In genomic region chr15:82967947-82968346, GRCm38 (mm10) we compare ENCODE assay signal across 9 mouse cellular contexts. TPM values are rescaled to one million over a fixed set of nuclear protein-coding genes. Genes with fewer than 3 reads are reported as not detected.
A peak's percentile ranks its signal among the peaks of the same experiment; 100 is the strongest.
DNase-seq lines count a peak whose midpoint lies in the region; ATAC-seq and TF ChIP-seq lines count a peak whose summit lies in the region.
"Had no signal": no experiment of that assay in that cellular context is flagged by ENCODE, and none has a peak within 500 bp of the region (broad histone marks: within the 10 kb centered on the region; RNA-seq: fewer than 3 reads in every experiment).

No protein-coding gene starts in this region.

- peak overlapping the region; percentile 63 for H3K4me2 ChIP-seq in heart, embryonic 11.5 days
- peak overlapping the region; percentile 44 for H3K4me2 ChIP-seq in forebrain, embryonic 14.5 days (ENCODE audit: low read length)
- H3K4me2 ChIP-seq in limb, embryonic 14.5 days (replicated peaks; ENCODE audit: low read depth, low read length, severe bottlenecking) = peak overlapping the region; percentile 42

- H3K4me1 ChIP-seq in heart, embryonic 11.5 days (ENCODE audit: control insufficient read depth, insufficient read depth, low read length) = peaks cover 24% of the 10 kb centered on the region
- peaks cover 44% of the 10 kb centered on the region for H3K4me1 ChIP-seq in E14TG2a.4 (replicated peaks; ENCODE audit: low read depth, low read length)
- H3K4me1 ChIP-seq in forebrain, embryonic 14.5 days (ENCODE audit: control insufficient read depth, insufficient read depth, low read length) = peaks cover 27% of the 10 kb centered on the region
- H3K4me1 ChIP-seq in limb, embryonic 14.5 days (ENCODE audit: control insufficient read depth, insufficient read depth, low read length) = peaks cover 32% of the 10 kb centered on the region

- intact Hi-C loops in left cerebral cortex, postnatal 10 days (cut with DNase I) = no loop called here

- DNase-seq in heart, adult 11 months = no peak
- no peak for DNase-seq in forebrain, embryonic 14.5 days (ENCODE audit: low spot score)
- DNase-seq in limb, embryonic 14.5 days (ENCODE audit: low spot score) = no peak
- DNase-seq in adrenal gland, postnatal 10 days = no peak
- no peak for DNase-seq in ovary, postnatal 14 days (ENCODE audit: low spot score)
- no peak for DNase-seq in left cerebral cortex, postnatal 10 days (ENCODE audit: extremely low spot score in 1 of 2, low spot score in 2 of 2)

- peak overlapping the region; percentile 28; the same call in 1 of the 2 replicates for H3K4me3 ChIP-seq in heart, embryonic 11.5 days (ENCODE audit: low read depth, low read length)
- peak overlapping the region; percentile 70 for H3K4me3 ChIP-seq in E14TG2a.4 (replicated peaks; ENCODE audit: low read length)
- no peak overlapping the region for H3K4me3 ChIP-seq in forebrain, embryonic 14.5 days (ENCODE audit: low read depth, low read length)
- H3K4me3 ChIP-seq in limb, embryonic 14.5 days (replicated peaks; ENCODE audit: low read length) = peak overlapping the region; percentile 23; the same call in 1 of the 2 replicates

- peaks cover 21% of the 10 kb centered on the region for H3K27me3 ChIP-seq in heart, embryonic 11.5 days (ENCODE audit: control insufficient read depth, insufficient read depth, low read length)
- peaks cover 53% of the 10 kb centered on the region for H3K27me3 ChIP-seq in E14TG2a.4 (ENCODE audit: insufficient read depth, low read length)
- H3K27me3 ChIP-seq in forebrain, embryonic 14.5 days (replicated peaks; ENCODE audit: control insufficient read depth, insufficient read depth, low read length) = peaks cover 3% of the 10 kb centered on the region; the same call in 1 of the 2 replicates
- H3K27me3 ChIP-seq in limb, embryonic 14.5 days (ENCODE audit: control insufficient read depth, insufficient read depth, low read length) = no peaks in the 10 kb centered on the region

- TF ChIP-seq CTCF in E14TG2a.4 (conservative IDR thresholded peaks at IDR 0.05; ENCODE audit: low read length) = no peak

- no peak for ATAC-seq in heart, embryonic 11.5 days (replicated peaks; ENCODE audit: insufficient number of reproducible peaks, low FRiP score, low TSS enrichment)
- no peak for ATAC-seq in forebrain, embryonic 14.5 days
- ATAC-seq in limb, embryonic 14.5 days (ENCODE audit: low FRiP score, low read depth) = no peak

- TF ChIP-seq POLR2A in limb, embryonic 14.5 days (IDR thresholded peaks at IDR 0.05; ENCODE audit: borderline replicate concordance, extremely low read depth, insufficient read depth, insufficient read length) = no peak

- no peaks in the 10 kb centered on the region for H3K36me3 ChIP-seq in heart, embryonic 11.5 days (ENCODE audit: control insufficient read depth, insufficient read depth, low read length)
- no peaks in the 10 kb centered on the region for H3K36me3 ChIP-seq in E14TG2a.4 (ENCODE audit: insufficient read depth, low read length)
- no peaks in the 10 kb centered on the region for H3K36me3 ChIP-seq in forebrain, embryonic 14.5 days (ENCODE audit: control insufficient read depth, insufficient read depth, low read length)
- H3K36me3 ChIP-seq in limb, embryonic 14.5 days (ENCODE audit: control insufficient read depth, insufficient read depth, low read length) = no peaks in the 10 kb centered on the region

- peak overlapping the region; percentile 65; the same call in 1 of the 2 replicates for H3K9ac ChIP-seq in heart, embryonic 11.5 days (ENCODE audit: low read depth, low read length)
- H3K9ac ChIP-seq in forebrain, embryonic 14.5 days (ENCODE audit: low read length) = peak overlapping the region; percentile 35; the same call in 1 of the 2 replicates
- H3K9ac ChIP-seq in limb, embryonic 14.5 days (ENCODE audit: low read depth, low read length, severe bottlenecking) = peak overlapping the region; percentile 12; the same call in 1 of the 2 replicates
- H3K9ac ChIP-seq: liver, embryonic 14.5 days had no signal

- 27% methylated on average over 6 of the region's 6 CpGs for WGBS in heart, embryonic 11.5 days (ENCODE audit: insufficient replicate concordance)
- 29% methylated on average over 6 of the region's 6 CpGs for WGBS in forebrain, embryonic 14.5 days
- WGBS in limb, embryonic 14.5 days = 4% methylated on average over 6 of the region's 6 CpGs

- no peaks in the 10 kb centered on the region for H3K9me3 ChIP-seq in heart, embryonic 11.5 days (replicated peaks; ENCODE audit: control insufficient read depth, low read length)
- H3K9me3 ChIP-seq in E14TG2a.4 (ENCODE audit: low read length) = no peaks in the 10 kb centered on the region
- no peaks in the 10 kb centered on the region for H3K9me3 ChIP-seq in forebrain, embryonic 14.5 days (replicated peaks; ENCODE audit: control insufficient read depth, low read length)
- H3K9me3 ChIP-seq in limb, embryonic 14.5 days (ENCODE audit: control insufficient read depth, low read length) = no peaks in the 10 kb centered on the region

- H3K27ac ChIP-seq in heart, embryonic 11.5 days (ENCODE audit: low read depth, low read length) = no peak overlapping the region
- H3K27ac ChIP-seq in forebrain, embryonic 14.5 days (ENCODE audit: low read depth, low read length) = peak overlapping the region; percentile 87
- peak overlapping the region; percentile 9; the same call in 1 of the 2 replicates for H3K27ac ChIP-seq in limb, embryonic 14.5 days (replicated peaks; ENCODE audit: low read depth, low read length)
- H3K27ac ChIP-seq: liver, embryonic 14.5 days had no signal

RNA-seq across cellular contexts. Expression of gene Tcf20, which starts 19.7 kb away (rescaled TPM):
- 6.7 TPM in 2 replicates for polyA plus RNA-seq in heart, embryonic 11.5 days (2014; fragmentation: Nextera tagmentation; extraction: Ambion mirVana)
- 17.1 and 17.4 TPM in 2 replicates for polyA plus RNA-seq in forebrain, embryonic 14.5 days (2014; fragmentation: Nextera tagmentation; extraction: Ambion mirVana)
- 28.9 and 29.2 TPM in 2 replicates for polyA plus RNA-seq in limb, embryonic 14.5 days (2012; rRNA removed)
- polyA plus RNA-seq in limb, embryonic 14.5 days (2014; fragmentation: Nextera tagmentation; extraction: Ambion mirVana) = 14.6 and 16.3 TPM in 2 replicates
- 10 to 100 TPM; 70.8 to 71.5 TPM for total RNA-seq in adrenal gland, postnatal 10 days (2021)
- 100 to 1,000 TPM; 123 to 128 TPM for total RNA-seq in left cerebral cortex, postnatal 10 days (2021)

Comparison
In these comparisons a context has a peak if more than half of its experiments do, and no peak if none do; other contexts are left out.
1. H3K9ac ChIP-seq: peak in every context shown above with its lines; median percentile 65 in heart, embryonic 11.5 days; 35 in forebrain, embryonic 14.5 days; 12 in limb, embryonic 14.5 days.